Mouse (Mus musculus) cerebellum, adult 2 months (tissue): Measurements from ENCODE around the gene Zbtb7b.

Experiments used
- CTCF ChIP-seq: fragments of 200-500 bp; IDR thresholded peaks from 2 replicates; pipeline ENCODE4 v1.5.1; 2011; ENCODE audit warnings: low read depth, mild to moderate bottlenecking, control low read depth, low read length, moderate library complexity, borderline replicate concordance; ENCODE audit not compliant: insufficient read depth
- POLR2A ChIP-seq: fragments of 200-500 bp; IDR thresholded peaks from 2 replicates; pipeline ENCODE4 v1.6.1; 2011; ENCODE audit warnings: low read length, control low read depth, borderline replicate concordance; ENCODE audit not compliant: insufficient read depth

DNA sequence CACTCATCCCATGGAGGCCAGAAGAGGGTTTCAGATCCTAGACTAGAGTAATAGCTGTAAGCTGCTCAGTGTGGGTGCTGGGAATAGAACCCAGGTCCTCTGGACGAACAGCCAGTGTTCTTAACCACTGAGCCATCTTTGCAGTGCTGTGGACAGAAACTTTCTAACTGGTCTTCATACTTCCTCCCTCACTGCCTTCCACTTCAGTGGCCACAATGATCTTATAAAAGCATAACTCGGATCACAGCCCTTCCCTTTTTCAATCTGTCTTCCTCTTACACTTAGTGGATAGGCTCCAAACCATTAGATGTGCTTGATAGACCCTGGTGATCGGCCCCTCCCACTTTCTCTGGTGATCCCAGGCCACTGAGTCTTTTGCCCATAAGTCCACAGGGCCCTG, 34.3 kb downstream of the Zbtb7b start:
- no peak for TF ChIP-seq POLR2A
- no peak for TF ChIP-seq CTCF
